Mouse (Mus musculus): ENCODE data around the gene Atp13a3. TPM values are rescaled to one million over a fixed set of nuclear protein-coding genes. Genes with fewer than 3 reads are reported as not detected.
A peak's percentile ranks its signal among the peaks of the same experiment; 100 is the strongest.
"Not testable (repeated sequence)": the region's sequence is repeated elsewhere in the genome, so short reads cannot be mapped to it uniquely, and the experiment has no call there.

Gene Atp13a3
- polyA plus RNA-seq, 1 experiment from 2014 or later, result 7.0 TPM

DNA sequence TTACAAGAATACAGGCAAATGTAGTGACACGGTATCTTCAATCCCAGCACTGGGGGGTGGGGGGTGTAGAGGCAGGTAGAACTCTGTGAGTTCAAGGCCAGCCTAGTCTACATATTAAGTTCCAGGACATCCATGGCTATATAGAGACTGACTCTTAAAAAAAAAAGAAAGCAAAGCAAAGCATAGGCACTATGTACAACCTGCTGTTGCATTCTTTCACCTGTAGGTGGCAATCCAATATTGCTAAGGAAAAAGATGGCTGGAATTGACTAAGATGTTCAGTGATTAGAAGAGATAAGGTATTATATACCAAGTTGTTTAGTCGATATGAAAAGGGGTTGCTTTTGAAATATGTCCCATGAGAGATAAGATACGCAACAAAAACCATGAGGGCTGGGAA is 31.5 kb downstream of the Atp13a3 start:
- H3K27ac ChIP-seq, result no peak overlapping the region
- no peaks in the 10 kb centered on the region for H3K9me3 ChIP-seq
- peak; percentile 3 for DNase-seq (ENCODE audit: low spot score)
- H3K4me3 ChIP-seq, result no peak overlapping the region
- H3K4me1 ChIP-seq (replicated peaks), result no peaks in the 10 kb centered on the region
- H3K27me3 ChIP-seq (ENCODE audit: insufficient read depth, poor library complexity, severe bottlenecking), result no peaks in the 10 kb centered on the region
- H3K36me3 ChIP-seq, result peaks cover 14% of the 10 kb centered on the region; the same call in 1 of the 2 replicates
- 79% methylated on average over 3 of the region's 3 CpGs for WGBS

DNA sequence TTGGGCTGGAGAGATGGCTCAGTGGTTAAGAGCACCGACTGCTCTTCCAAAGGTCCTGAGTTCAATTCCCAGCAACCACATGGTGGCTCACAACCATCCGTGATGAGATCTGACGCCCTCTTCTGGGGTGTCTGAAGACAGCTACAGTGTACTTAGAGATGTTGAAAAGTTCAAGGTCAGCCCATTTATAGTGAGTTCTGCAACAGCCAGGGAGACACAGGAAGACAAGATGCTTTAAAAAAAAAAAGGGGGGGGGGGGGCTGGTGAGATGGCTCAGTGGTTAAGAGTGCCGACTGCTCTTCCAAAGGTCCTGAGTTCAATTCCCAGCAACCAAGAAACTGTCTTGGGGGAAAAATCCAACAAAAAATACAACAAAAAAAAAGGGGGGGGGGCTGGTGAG is 32.5 kb downstream of the Atp13a3 start:
- not testable (repeated sequence) for H3K4me3 ChIP-seq; H3K4me1 ChIP-seq (replicated peaks); H3K27ac ChIP-seq; H3K9me3 ChIP-seq; H3K27me3 ChIP-seq (ENCODE audit: insufficient read depth, poor library complexity, severe bottlenecking); DNase-seq (ENCODE audit: low spot score)
- H3K36me3 ChIP-seq, result peaks cover 14% of the 10 kb centered on the region; the same call in 1 of the 2 replicates
- 96% methylated on average over 4 of the region's 4 CpGs for WGBS

DNA sequence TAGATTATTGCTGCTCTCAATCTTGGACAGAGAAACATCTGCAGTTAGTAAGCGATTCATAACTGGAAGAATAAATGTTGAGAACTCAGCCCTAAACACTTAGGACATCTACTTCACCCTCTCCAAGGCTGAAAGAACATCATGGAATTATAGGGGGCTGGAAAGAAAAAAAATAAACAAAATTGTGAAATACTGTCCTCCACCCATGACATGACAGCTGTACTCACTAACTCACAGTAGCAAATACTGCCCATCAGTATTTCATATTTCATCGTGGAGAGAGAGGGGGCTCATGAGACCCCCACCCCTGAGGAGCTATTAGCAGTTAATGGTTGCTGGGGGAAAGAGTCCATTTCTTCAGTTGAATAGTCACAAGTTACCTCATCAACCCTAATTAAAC is 38.4 kb downstream of the Atp13a3 start:
- DNase-seq (ENCODE audit: low spot score), result no peak
- no peak overlapping the region for H3K27ac ChIP-seq
- 96% methylated on average over 2 of the region's 2 CpGs for WGBS

DNA sequence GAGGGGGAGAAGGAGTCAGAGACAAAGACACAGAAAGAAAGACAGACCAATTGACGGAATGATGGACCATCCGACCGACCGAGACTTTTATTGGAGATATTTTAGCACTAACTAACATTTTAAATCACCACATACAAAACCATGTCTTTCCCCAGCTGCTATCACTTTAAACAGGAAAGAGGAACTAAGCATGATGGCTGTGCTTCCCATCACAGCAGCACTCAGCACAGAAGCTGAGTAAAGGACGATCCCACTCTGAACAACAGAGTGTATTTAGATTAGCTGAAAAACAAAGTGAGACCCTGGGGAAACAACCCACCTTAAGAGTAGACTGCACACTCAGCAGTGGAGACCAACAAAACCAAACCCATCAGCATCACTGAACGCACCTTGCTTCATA is 41.2 kb downstream of the Atp13a3 start:
- Histone ChIP-seq H3K36me3 (peaks cover 19% of the 10 kb centered on the region; the same call in 1 of the 2 replicates), H3K4me1 (replicated peaks) (no peaks in the 10 kb centered on the region), H3K4me3 (no peak overlapping the region), H3K27me3 (ENCODE audit: insufficient read depth, poor library complexity, severe bottlenecking) (no peaks in the 10 kb centered on the region), H3K27ac (no peak overlapping the region), H3K9me3 (no peaks in the 10 kb centered on the region)
- WGBS, result 93% methylated on average over 6 of the region's 6 CpGs
- DNase-seq (ENCODE audit: low spot score), result no peak

More for the DNA sequence above, 38.4 kb downstream of the Atp13a3 start:
- Histone ChIP-seq H3K4me3 (no peak overlapping the region), H3K27me3 (ENCODE audit: insufficient read depth, poor library complexity, severe bottlenecking) (no peaks in the 10 kb centered on the region), H3K36me3 (peaks cover 19% of the 10 kb centered on the region; the same call in 1 of the 2 replicates), H3K9me3 (no peaks in the 10 kb centered on the region), H3K4me1 (replicated peaks) (no peaks in the 10 kb centered on the region)

DNA sequence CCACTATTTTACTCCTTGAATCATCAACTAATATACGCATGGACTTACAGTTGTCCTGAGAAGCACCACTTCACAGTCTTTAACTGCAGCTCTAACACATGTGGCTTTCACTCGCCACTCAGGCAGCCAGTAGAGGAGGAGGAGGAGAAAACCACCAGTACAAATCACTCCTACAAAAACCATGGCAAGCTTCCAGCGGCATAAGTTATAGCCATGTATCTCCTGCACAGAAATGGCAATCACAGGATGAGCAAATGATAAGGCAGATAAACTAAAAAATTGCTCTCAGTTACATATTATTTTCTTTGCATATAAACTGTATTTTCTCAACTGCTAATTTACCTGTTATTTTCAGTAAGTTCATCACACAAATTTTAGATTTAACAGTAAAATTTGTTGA is 43.2 kb downstream of the Atp13a3 start:
- WGBS, result 91% methylated on average over 3 of the region's 3 CpGs
- Histone ChIP-seq H3K9me3 (no peaks in the 10 kb centered on the region), H3K36me3 (peaks cover 22% of the 10 kb centered on the region; the same call in 1 of the 2 replicates), H3K4me3 (no peak overlapping the region), H3K27ac (no peak overlapping the region), H3K4me1 (replicated peaks) (no peaks in the 10 kb centered on the region), H3K27me3 (ENCODE audit: insufficient read depth, poor library complexity, severe bottlenecking) (no peaks in the 10 kb centered on the region)
- DNase-seq (ENCODE audit: low spot score), result no peak

DNA sequence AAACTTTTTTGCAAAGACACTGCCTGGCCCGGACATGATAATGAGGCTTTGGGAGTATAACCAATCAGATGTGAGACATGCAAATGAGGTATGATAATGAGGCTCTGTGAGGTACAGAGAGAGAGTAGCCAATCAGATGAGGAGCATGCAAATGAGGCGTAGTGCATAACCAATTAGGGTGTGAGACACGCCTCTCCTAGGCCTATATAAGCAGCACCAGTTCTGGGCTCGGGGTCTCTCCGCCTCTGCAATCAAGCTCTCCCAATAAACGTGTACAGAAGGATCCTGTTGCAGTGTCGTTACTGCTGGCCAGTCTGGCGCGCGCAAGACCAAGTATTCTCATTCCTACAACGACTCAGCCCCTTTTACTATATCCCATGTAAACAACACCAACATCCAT is 52.3 kb downstream of the Atp13a3 start:
- H3K36me3 ChIP-seq, result peaks cover 82% of the 10 kb centered on the region
- not testable (repeated sequence) for DNase-seq (ENCODE audit: low spot score); H3K4me3 ChIP-seq; H3K27me3 ChIP-seq (ENCODE audit: insufficient read depth, poor library complexity, severe bottlenecking); H3K27ac ChIP-seq; H3K9me3 ChIP-seq; H3K4me1 ChIP-seq (replicated peaks)
- 95% methylated on average over 11 of the region's 11 CpGs for WGBS

DNA sequence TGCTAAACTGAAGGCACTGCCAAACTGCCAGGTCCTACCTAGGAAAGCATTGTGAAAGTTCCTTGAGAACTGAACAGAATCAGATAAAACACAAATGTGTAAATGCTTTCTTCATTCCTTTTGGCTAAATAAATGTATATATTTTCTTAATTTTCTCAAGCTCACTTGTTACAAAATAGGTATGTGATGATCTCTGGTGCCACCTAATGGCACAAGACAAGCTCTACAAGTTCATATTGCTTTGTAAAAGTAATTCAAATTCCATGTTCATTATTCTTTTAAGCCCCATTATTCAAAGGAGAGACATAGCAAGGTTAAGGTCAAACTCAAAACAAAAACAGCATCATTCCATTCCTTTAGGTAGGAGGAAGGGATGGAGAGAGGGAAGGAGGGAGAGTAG is 91.5 kb downstream of the Atp13a3 start:
- Histone ChIP-seq H3K27me3 (ENCODE audit: insufficient read depth, poor library complexity, severe bottlenecking) (peaks cover 30% of the 10 kb centered on the region), H3K4me1 (replicated peaks) (peaks cover 7% of the 10 kb centered on the region), H3K4me3 (no peak overlapping the region), H3K9me3 (no peaks in the 10 kb centered on the region), H3K27ac (no peak overlapping the region), H3K36me3 (peaks cover 30% of the 10 kb centered on the region)
- DNase-seq (ENCODE audit: low spot score), result no peak

DNA sequence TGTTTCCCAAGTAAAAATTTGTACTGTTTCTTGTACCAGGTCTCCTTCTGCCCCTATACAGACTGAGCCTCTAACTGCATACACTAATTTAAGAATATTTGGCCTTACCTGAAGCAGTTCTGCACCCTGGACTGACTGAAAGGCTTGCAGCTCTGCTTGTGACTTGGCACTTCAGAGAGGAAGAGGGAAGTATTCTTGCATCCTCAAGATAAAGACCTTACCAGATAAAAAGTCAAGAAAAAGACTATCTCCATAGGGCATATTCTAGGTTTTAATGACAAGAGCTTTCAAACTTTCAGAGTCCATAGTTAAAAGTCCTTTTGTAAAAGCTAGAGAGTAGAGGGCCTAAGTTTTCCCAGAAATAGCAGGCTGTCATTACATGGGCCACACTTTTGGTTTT is 95.1 kb downstream of the Atp13a3 start, which contains the start of gene Gp5:
Gene Gp5 (minus strand): TSS at position 133 of the 400 bp plus-strand sequence.
- no peaks in the 10 kb centered on the region for H3K9me3 ChIP-seq
- peaks cover 8% of the 10 kb centered on the region for H3K36me3 ChIP-seq
- H3K4me1 ChIP-seq (replicated peaks), result peaks cover 24% of the 10 kb centered on the region
- H3K27me3 ChIP-seq (ENCODE audit: insufficient read depth, poor library complexity, severe bottlenecking), result peaks cover 62% of the 10 kb centered on the region
- no peak for DNase-seq (ENCODE audit: low spot score)
- no peak within 1 kb of the TSS for H3K27ac ChIP-seq
- H3K4me3 ChIP-seq, result peak within 1 kb of the TSS; percentile 61

DNA sequence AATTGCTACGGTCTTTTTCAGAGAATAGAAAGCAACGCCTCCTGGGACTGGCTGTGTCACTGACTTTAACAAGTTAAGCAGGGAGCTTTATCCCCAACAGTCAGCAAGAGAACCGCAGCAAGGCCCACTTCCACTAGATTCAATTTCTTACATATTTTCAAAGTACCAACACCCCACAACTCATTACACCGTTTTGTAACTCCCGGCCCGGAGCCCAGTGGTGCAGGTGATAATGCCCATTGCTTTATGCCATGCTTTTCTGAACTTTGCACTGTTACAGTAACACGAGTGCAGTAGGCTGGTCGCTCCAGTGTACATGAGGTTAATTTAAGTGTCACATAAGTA is 95.6 kb downstream of the Atp13a3 start:
- no peak overlapping the region for H3K27ac ChIP-seq
- H3K27me3 ChIP-seq (ENCODE audit: insufficient read depth, poor library complexity, severe bottlenecking), result peaks cover 62% of the 10 kb centered on the region
- H3K36me3 ChIP-seq, result peaks cover 5% of the 10 kb centered on the region
- no peak overlapping the region for H3K4me3 ChIP-seq
- H3K9me3 ChIP-seq, result no peaks in the 10 kb centered on the region
- H3K4me1 ChIP-seq (replicated peaks), result peaks cover 24% of the 10 kb centered on the region
- WGBS, result 59% methylated on average over 8 of the region's 8 CpGs
- DNase-seq (ENCODE audit: low spot score), result no peak

DNA sequence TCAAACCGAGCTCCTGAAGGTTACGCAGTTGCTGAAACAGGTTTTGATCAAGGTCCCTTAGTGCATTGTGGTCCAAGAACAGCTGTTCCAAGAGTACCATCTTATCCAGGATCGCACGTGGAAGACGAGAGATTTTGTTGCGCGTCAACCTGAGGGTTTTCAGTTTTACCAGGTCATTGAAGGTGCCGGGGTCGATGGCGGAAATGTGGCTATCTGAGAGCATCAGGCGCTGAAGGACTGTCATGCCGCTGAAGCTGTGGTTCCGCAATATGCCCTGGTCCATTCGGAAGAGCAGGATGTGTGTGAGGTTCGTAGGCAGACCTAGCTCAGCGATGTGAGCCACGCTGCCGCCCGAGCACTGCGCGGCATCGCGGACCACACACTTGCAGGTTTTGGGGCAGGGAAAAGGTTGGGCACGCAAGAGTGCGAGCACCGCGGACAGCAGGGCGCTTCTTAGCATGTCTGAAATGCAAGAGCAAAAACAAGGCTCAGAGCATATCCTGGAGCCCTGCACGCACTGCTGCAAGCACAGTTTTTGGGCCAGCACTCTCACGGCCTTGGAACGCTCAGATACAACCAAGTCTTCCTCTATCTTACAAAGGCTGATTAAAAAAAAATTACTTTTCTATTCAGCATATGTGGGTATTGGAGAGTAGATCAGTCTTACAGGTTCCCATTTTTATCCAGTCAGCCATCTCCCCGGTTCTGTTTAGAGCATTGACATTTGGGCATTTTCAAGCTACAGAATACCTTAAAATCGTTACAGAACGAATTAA is 96.2 kb downstream of the Atp13a3 start:
- Histone ChIP-seq H3K9me3 (no peaks in the 10 kb centered on the region), H3K27ac (no peak overlapping the region), H3K27me3 (ENCODE audit: insufficient read depth, poor library complexity, severe bottlenecking) (peaks cover 65% of the 10 kb centered on the region), H3K36me3 (no peaks in the 10 kb centered on the region; the same call in 1 of the 2 replicates), H3K4me1 (replicated peaks) (peaks cover 24% of the 10 kb centered on the region), H3K4me3 (peak overlapping the region; percentile 61)
- DNase-seq (ENCODE audit: low spot score), result peak; percentile 52
- WGBS, result 4% methylated on average over 34 of the region's 34 CpGs

DNA sequence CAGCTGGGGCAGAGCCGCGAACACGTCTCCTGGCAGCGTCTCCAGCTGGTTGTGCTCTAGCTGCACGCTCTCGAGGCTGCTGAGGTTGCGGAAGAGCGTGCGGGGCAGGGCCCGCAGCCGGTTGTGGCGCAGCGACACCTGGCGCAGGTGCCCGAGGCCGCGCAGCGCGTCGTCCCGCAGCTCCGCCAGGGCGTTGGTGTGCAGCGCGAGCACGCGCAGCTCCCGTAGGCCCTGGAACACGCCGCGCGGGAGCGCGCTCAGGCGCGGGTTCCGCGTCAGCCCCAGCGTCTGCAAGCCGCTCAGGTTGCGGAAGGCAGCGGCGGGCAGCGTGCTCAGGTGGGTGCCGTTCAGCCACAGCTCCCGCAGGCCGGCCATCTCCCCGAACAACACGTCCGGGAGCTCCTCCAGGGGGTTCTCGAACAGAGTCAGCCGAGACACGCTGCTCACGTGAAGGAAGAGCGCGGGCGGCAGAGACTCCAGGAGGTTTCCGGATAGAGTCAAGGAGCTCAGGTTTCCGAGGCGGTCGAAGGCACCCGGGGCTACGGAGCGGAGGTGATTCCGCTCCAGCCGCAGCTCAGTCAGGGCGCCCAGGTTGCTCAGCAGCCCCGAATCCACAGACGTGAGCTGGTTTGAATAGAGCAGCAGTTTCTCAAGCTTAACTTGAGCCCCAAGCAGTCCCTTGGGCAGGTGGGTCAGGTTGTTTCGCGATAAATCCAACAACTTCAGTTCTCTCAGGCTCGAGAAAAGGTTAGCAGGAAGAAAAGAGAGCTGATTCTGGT is 97.0 kb downstream of the Atp13a3 start:
- peak overlapping the region; percentile 61 for H3K4me3 ChIP-seq
- under 1% methylated on average over 72 of the region's 72 CpGs for WGBS
- H3K4me1 ChIP-seq (replicated peaks), result peaks cover 24% of the 10 kb centered on the region
- no peaks in the 10 kb centered on the region for H3K36me3 ChIP-seq
- peak; percentile 52 for DNase-seq (ENCODE audit: low spot score)
- H3K27ac ChIP-seq, result peak overlapping the region; percentile 66
- H3K9me3 ChIP-seq, result no peaks in the 10 kb centered on the region
- H3K27me3 ChIP-seq (ENCODE audit: insufficient read depth, poor library complexity, severe bottlenecking), result peaks cover 72% of the 10 kb centered on the region

DNA sequence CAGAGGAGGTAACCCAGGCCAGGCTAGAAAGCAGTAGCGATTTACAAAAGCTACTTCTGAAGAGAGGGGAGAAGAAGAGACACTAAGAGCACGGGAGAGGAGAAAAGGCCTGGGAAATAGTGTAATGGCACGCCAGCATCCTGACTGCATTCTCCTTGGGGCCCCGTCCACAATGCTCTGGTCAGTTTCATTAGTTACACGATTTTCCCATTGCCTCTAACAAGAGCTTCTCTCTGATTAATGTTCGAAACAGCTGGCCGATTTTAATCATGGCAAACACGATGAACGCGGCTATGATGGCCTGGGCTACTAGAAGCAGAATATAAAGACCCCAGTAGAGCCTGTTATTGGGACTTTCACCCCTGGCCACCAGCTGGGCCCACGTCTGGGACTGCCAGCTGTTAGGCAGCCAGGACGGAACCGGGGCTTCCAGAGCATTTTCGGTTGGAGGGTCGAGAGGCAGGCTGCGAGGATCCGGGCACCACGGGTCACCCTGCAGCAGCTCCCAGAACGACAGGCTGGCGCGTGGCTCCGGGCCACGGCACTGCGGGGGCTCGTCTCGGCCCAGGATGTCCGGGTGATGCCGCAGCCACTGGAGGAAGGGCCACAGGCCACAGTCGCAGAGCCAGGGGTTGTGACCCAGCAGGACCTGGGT is 97.7 kb downstream of the Atp13a3 start:
- Histone ChIP-seq H3K9me3 (no peaks in the 10 kb centered on the region), H3K27me3 (ENCODE audit: insufficient read depth, poor library complexity, severe bottlenecking) (peaks cover 79% of the 10 kb centered on the region), H3K36me3 (no peaks in the 10 kb centered on the region), H3K4me3 (peak overlapping the region; percentile 61), H3K27ac (peak overlapping the region; percentile 66; the same call in 1 of the 2 replicates), H3K4me1 (replicated peaks) (peaks cover 24% of the 10 kb centered on the region)
- peak; percentile 51 for DNase-seq (ENCODE audit: low spot score)
- WGBS, result 13% methylated on average over 29 of the region's 29 CpGs

DNA sequence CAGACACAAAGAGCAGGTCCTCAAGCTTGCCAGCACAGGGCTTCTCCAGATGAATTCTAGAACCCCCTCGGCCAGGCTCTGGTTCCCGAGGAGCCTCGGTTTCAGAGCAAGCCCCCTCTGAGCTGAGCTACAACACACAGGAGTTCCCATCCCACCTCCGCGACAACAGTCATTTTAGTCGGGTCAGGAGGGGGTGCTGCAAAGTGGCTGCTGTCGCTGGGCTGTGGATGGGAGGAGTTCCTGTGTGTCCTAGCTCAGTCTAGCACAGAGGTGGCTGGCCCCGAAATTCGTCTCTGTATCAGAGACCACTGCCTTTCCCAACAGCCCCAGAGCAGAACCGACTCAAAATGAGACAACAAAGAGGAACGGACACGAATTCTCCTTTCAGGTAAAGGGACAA is 98.5 kb downstream of the Atp13a3 start:
- no peak for DNase-seq (ENCODE audit: low spot score)
- Histone ChIP-seq H3K9me3 (no peaks in the 10 kb centered on the region), H3K27ac (no peak overlapping the region), H3K4me1 (replicated peaks) (peaks cover 24% of the 10 kb centered on the region), H3K27me3 (ENCODE audit: insufficient read depth, poor library complexity, severe bottlenecking) (peaks cover 86% of the 10 kb centered on the region), H3K36me3 (no peaks in the 10 kb centered on the region), H3K4me3 (no peak overlapping the region)
- 51% methylated on average over 12 of the region's 12 CpGs for WGBS
